Mouse (Mus musculus): ENCODE results near the gene Pde4b.

GRCm38 (mm10) chr4:102297558-102297957, 210.2 kb downstream of the Pde4b start:
- TF ChIP-seq CTCF (conservative IDR thresholded peaks at IDR 0.05; ENCODE audit: low read length) (no peak), NANOG (IDR thresholded peaks at IDR 0.05; ENCODE audit: borderline replicate concordance, low read length) (no peak)
